Mouse (Mus musculus): ENCODE measurements around the gene Pkd1l2.

Gene Pkd1l2

GRCm38 (mm10) chr8:117107533-117107932 lies 25.3 kb upstream of the Pkd1l2 start:
- peak; percentile 89 for DNase-seq (ENCODE audit: low read depth, low spot score)
- H3K27me3 ChIP-seq (ENCODE audit: control insufficient read depth, insufficient read depth, low read length, poor library complexity, severe bottlenecking) = no peaks in the 10 kb centered on the region

GRCm38 (mm10) chr8:117097564-117098191 lies 15.4 kb upstream of the Pkd1l2 start:
- Histone ChIP-seq H3K36me3 (ENCODE audit: control insufficient read depth, insufficient read depth, low read length, poor library complexity, severe bottlenecking) (no peaks in the 10 kb centered on the region), H3K27me3 (ENCODE audit: control insufficient read depth, insufficient read depth, low read length, poor library complexity, severe bottlenecking) (no peaks in the 10 kb centered on the region)
- no peak for DNase-seq (ENCODE audit: low read depth, low spot score)

More at GRCm38 (mm10) chr8:117107533-117107932, 25.3 kb upstream of the Pkd1l2 start:
- no peaks in the 10 kb centered on the region for H3K36me3 ChIP-seq (ENCODE audit: control insufficient read depth, insufficient read depth, low read length, poor library complexity, severe bottlenecking)

GRCm38 (mm10) chr8:117097051-117097563 lies 14.9 kb upstream of the Pkd1l2 start:
- Histone ChIP-seq H3K36me3 (ENCODE audit: control insufficient read depth, insufficient read depth, low read length, poor library complexity, severe bottlenecking) (no peaks in the 10 kb centered on the region), H3K27me3 (ENCODE audit: control insufficient read depth, insufficient read depth, low read length, poor library complexity, severe bottlenecking) (no peaks in the 10 kb centered on the region)
- DNase-seq (ENCODE audit: low read depth, low spot score) = no peak

- Histone ChIP-seq H3K36me3 (ENCODE audit: control insufficient read depth, insufficient read depth, low read length, poor library complexity, severe bottlenecking) (no peaks in the 10 kb centered on the region), H3K27me3 (ENCODE audit: control insufficient read depth, insufficient read depth, low read length, poor library complexity, severe bottlenecking) (no peaks in the 10 kb centered on the region)
- DNase-seq (ENCODE audit: low read depth, low spot score) = no peak
Measured at GRCm38 (mm10) chr8:117095647-117096046, 13.4 kb upstream of the Pkd1l2 start, which contains the start of gene Bco1. Gene Bco1, plus strand, starts transcription at chr8:117095854.

- no peak for DNase-seq (ENCODE audit: low read depth, low spot score)
Measured at GRCm38 (mm10) chr8:117094053-117094452, 11.8 kb upstream of the Pkd1l2 start.

GRCm38 (mm10) chr8:117089802-117090201 lies 7.6 kb upstream of the Pkd1l2 start:
- Histone ChIP-seq H3K27me3 (ENCODE audit: control insufficient read depth, insufficient read depth, low read length, poor library complexity, severe bottlenecking) (no peaks in the 10 kb centered on the region), H3K36me3 (ENCODE audit: control insufficient read depth, insufficient read depth, low read length, poor library complexity, severe bottlenecking) (no peaks in the 10 kb centered on the region)
- DNase-seq (ENCODE audit: low read depth, low spot score) = no peak

More at GRCm38 (mm10) chr8:117094053-117094452, 11.8 kb upstream of the Pkd1l2 start:
- no peaks in the 10 kb centered on the region for H3K27me3 ChIP-seq (ENCODE audit: control insufficient read depth, insufficient read depth, low read length, poor library complexity, severe bottlenecking)
- H3K36me3 ChIP-seq (ENCODE audit: control insufficient read depth, insufficient read depth, low read length, poor library complexity, severe bottlenecking) = no peaks in the 10 kb centered on the region

- Histone ChIP-seq H3K27me3 (ENCODE audit: control insufficient read depth, insufficient read depth, low read length, poor library complexity, severe bottlenecking) (no peaks in the 10 kb centered on the region), H3K36me3 (ENCODE audit: control insufficient read depth, insufficient read depth, low read length, poor library complexity, severe bottlenecking) (no peaks in the 10 kb centered on the region)
- DNase-seq (ENCODE audit: low read depth, low spot score) = peak; percentile 21
Measured at GRCm38 (mm10) chr8:117087036-117087435, 4.8 kb upstream of the Pkd1l2 start.

GRCm38 (mm10) chr8:117085521-117085920 lies 3.3 kb upstream of the Pkd1l2 start:
- Histone ChIP-seq H3K36me3 (ENCODE audit: control insufficient read depth, insufficient read depth, low read length, poor library complexity, severe bottlenecking) (no peaks in the 10 kb centered on the region), H3K27me3 (ENCODE audit: control insufficient read depth, insufficient read depth, low read length, poor library complexity, severe bottlenecking) (no peaks in the 10 kb centered on the region)
- no peak for DNase-seq (ENCODE audit: low read depth, low spot score)

GRCm38 (mm10) chr8:117082947-117083559 lies 804 bp upstream of the Pkd1l2 start:
- H3K36me3 ChIP-seq (ENCODE audit: control insufficient read depth, insufficient read depth, low read length, poor library complexity, severe bottlenecking) = no peaks in the 10 kb centered on the region
- H3K27me3 ChIP-seq (ENCODE audit: control insufficient read depth, insufficient read depth, low read length, poor library complexity, severe bottlenecking) = no peaks in the 10 kb centered on the region
- no peak for DNase-seq (ENCODE audit: low read depth, low spot score)

GRCm38 (mm10) chr8:117079652-117080051 lies 2.6 kb downstream of the Pkd1l2 start:
- no peaks in the 10 kb centered on the region for H3K36me3 ChIP-seq (ENCODE audit: control insufficient read depth, insufficient read depth, low read length, poor library complexity, severe bottlenecking)
- no peak for DNase-seq (ENCODE audit: low read depth, low spot score)
- H3K27me3 ChIP-seq (ENCODE audit: control insufficient read depth, insufficient read depth, low read length, poor library complexity, severe bottlenecking) = no peaks in the 10 kb centered on the region

GRCm38 (mm10) chr8:117078367-117078926 lies 3.8 kb downstream of the Pkd1l2 start:
- H3K27me3 ChIP-seq (ENCODE audit: control insufficient read depth, insufficient read depth, low read length, poor library complexity, severe bottlenecking) = no peaks in the 10 kb centered on the region
- DNase-seq (ENCODE audit: low read depth, low spot score) = no peak
- H3K36me3 ChIP-seq (ENCODE audit: control insufficient read depth, insufficient read depth, low read length, poor library complexity, severe bottlenecking) = no peaks in the 10 kb centered on the region

- Histone ChIP-seq H3K27me3 (ENCODE audit: control insufficient read depth, insufficient read depth, low read length, poor library complexity, severe bottlenecking) (no peaks in the 10 kb centered on the region), H3K36me3 (ENCODE audit: control insufficient read depth, insufficient read depth, low read length, poor library complexity, severe bottlenecking) (no peaks in the 10 kb centered on the region)
- peak; percentile 67 for DNase-seq (ENCODE audit: low read depth, low spot score)
Measured at GRCm38 (mm10) chr8:117074350-117075182, 7.7 kb downstream of the Pkd1l2 start.

GRCm38 (mm10) chr8:117069708-117070107 lies 12.5 kb downstream of the Pkd1l2 start:
- H3K36me3 ChIP-seq (ENCODE audit: control insufficient read depth, insufficient read depth, low read length, poor library complexity, severe bottlenecking) = no peaks in the 10 kb centered on the region
- peak; percentile 47 for DNase-seq (ENCODE audit: low read depth, low spot score)
- no peaks in the 10 kb centered on the region for H3K27me3 ChIP-seq (ENCODE audit: control insufficient read depth, insufficient read depth, low read length, poor library complexity, severe bottlenecking)

GRCm38 (mm10) chr8:117068294-117068693 lies 14.0 kb downstream of the Pkd1l2 start:
- no peaks in the 10 kb centered on the region for H3K36me3 ChIP-seq (ENCODE audit: control insufficient read depth, insufficient read depth, low read length, poor library complexity, severe bottlenecking)
- no peaks in the 10 kb centered on the region for H3K27me3 ChIP-seq (ENCODE audit: control insufficient read depth, insufficient read depth, low read length, poor library complexity, severe bottlenecking)
- no peak for DNase-seq (ENCODE audit: low read depth, low spot score)

Data from splenic B cell, adult 2 months (primary cell).